Mouse (Mus musculus): ENCODE results near the gene Steap3. TPM values are rescaled to one million over a fixed set of nuclear protein-coding genes. Genes with fewer than 3 reads are reported as not detected.
A peak's percentile ranks its signal among the peaks of the same experiment; 100 is the strongest.

Steap3 gene
- total RNA-seq, 2 experiments from 2014 or later, result 7.9 to 8.9 TPM

DNA sequence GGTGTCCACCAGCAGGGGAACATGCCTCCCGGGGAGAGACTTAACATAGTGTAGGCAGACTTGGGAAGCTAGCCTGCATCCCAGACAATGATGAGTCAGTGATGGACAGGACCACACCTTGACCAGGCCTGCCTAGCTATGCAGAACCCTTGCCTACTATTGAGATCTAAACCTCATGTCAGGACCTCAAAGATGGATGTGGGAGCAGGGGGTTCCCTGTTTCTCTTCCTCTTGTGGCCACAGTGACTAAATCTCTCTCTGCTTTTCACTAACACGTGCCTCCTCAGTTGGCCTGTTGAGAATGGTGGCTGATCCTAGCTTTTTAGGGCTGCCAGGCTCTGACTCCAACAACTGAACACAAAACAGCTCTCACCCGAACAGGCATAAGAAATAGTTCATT is 70.0 kb downstream of the Steap3 start:
- DNase-seq (ENCODE audit: low spot score in 2 of 2), result no peak

DNA sequence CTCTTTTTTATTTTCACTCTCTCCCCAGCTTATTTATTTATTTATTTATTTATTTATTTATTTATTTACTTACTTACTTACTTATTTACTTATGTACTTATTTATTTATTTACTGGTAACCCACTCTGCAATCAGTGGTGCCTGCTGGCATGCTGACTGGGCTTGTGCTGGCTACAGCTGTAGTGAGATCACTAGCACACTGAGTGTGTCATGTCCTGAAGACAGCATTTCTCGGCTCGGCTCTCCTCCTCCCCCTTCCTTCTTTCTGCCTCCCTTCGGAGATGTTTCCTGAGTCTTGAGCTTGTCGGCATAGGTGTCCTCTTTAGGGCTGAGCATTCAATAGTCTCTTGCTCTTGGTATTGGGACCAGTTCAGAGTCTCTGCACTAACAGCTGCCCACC is 73.6 kb downstream of the Steap3 start:
- no peak for DNase-seq (ENCODE audit: low spot score in 2 of 2)

DNA sequence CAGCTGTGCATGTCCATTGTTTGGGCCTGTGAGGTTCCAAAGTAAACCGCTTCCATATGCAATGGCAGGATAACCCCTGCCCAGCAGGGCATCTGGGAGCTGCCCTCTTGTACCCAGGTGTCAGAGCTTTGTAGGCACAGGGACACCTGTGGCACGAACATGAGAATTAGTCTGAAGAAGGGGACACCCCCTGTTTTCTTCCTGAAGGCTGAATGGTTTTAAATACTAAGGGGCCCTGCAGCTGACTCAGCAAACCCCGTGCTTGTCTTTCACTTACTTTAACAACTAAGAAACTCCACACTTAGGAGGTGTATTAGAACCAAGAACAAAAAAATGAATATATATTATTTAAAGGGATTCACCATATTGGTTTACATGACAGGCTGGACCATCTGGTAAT is 74.4 kb downstream of the Steap3 start:
- no peak for DNase-seq (ENCODE audit: low spot score in 2 of 2)

DNA sequence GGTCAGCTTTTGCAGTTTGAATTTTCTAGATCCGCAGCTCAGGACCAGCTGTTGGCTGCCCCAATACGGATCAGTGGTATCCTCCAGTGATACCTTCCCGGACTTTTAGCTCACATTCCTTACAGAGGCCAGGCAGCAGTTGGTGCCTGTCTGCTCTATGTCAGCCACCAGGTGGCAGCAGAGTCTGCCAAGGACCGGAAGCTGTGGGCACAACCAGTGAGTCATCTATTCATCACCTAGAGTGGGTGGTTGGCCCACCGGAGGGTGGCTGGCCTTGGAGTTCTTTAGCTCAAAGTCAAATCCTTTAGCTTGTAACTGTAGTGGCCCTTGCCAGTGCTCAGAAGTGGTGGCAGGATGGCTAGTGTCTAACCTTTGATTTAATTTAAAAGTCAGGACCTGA is 75.3 kb downstream of the Steap3 start:
- peak; percentile 86 to 87 for DNase-seq (ENCODE audit: low spot score in 2 of 2)

DNA sequence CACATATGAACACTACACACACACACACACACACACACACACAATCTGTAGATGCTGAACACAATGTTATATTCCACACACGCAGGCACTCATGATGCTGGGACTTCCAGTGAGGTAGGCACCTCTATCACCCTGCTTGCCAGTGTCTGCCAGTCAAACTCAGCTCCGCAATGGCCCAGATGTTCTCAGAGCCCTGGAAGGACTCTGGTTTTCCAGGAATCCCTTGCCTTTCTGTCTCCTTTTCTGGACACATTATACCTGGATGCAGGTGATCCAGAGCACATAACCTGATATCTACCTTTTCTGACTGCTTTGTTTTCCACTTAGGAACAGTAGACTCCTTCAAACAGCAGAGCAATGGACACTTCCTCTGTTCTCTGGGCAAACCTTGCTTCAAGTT is 75.8 kb downstream of the Steap3 start:
- no peak for DNase-seq (ENCODE audit: low spot score in 2 of 2)

DNA sequence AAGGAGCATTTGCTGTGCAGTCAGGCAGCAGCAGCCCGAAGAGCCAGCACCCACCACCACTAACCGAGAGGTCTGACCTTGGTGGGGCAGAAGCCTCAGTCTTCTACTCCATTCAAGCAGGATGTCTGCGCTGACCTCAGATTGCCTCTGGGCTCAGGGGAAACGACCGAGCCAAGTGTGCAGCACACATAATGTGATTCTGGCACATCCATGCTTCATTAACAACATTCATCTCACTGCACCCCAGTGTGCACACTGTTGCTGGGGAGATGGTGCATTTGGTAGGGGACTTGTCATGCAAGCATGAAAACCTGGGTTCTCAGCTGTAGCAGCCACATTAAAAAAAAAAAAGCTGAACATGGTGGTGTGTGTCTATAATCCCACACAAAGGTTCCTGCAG is 76.6 kb downstream of the Steap3 start:
- no peak for DNase-seq (ENCODE audit: low spot score in 2 of 2)

DNA sequence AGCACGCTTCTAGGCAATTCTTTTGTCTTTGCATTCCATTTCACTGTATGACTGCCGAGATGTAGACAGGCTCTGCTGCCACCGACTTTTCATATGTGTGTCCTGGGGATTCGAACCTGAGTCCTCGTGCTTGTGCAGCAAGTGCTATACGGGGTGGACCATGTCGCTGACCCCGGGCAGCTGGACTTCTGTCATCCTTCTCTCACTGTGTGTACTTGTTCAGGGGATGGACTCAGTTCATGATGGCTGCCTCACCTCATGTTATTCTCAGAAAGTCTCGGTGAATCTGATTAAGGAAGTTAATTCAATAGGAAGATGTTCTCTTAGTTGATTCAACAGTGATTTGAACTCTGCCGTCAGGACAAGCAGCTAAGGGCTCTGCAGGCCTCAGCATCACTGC is 78.9 kb downstream of the Steap3 start:
- DNase-seq (ENCODE audit: low spot score in 2 of 2), result no peak

DNA sequence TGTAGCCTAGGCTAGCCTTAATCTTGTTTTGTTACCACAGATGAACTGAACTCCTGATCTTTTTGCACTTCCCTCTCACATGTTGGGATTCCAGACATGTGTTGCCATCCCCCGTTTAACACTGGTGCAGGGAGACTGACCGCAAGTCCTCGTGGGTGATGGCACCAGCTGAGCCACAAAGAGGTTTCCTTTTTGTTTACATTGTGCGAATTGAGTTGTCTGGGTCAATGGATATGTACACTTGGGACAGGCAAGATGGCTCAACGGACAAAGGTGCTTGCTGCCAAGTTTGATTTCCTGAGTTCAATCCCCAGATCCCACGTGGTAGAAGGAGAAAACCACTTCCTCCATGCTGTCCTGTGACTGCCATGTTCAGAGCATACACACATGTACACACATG is 80.2 kb downstream of the Steap3 start:
- no peak for DNase-seq (ENCODE audit: low spot score in 2 of 2)

DNA sequence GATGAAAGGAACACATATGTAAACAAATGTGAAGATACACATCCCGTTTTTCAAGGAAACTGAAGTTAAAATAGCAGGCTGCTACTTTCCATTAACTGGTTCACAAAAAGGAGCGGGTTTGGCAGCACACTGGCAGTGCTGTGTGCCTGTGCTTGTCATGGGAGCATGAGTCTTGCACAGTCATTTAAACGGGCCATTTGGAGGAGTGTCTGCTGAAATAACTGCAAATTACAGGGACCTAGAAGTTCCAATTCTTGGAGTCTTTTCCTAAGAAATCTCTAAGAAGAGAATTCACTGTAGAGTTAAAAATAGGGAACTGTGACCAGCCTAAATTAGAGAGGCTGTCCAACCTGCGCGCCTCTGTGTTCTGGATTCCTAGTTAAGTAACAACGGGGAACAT is 81.6 kb downstream of the Steap3 start:
- no peak for DNase-seq (ENCODE audit: low spot score in 2 of 2)

DNA sequence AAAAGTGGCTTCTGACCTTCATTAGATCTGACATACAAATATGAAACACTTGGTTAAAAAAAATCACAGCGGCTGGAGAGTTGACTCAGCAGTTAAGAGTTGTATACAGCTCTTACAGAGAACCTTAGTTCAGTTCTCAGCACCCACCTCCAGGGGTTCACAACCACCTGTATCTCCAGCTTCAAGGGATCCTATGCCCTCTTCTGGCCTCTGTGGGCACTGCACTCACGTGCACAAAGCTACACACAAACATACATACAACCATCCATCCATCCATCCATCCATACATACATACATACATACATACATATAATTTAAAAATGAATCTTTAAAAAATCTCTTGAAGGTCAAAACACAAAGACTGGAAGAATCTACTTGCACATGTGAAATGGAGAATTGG is 82.2 kb downstream of the Steap3 start:
- no peak for DNase-seq (ENCODE audit: low spot score in 2 of 2)

DNA sequence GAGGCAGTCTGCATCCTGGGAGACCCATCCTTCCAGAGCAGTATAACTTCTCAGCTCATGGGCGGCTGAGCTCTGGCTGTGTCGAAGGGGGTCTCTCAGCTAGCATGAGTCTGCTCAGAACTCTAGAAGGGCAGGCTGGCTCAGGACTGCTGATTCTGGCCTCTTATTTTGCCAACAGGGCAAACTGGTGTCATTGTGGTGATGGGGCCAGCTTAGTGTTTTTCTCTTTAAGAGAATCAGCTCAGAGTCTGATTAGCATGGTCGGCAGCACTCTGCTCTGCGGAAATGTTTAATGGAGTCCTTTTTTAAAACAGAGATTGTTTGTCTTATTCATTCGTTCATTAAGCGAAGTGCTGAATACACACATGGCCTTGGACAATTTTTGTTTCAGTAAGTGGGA is 83.3 kb downstream of the Steap3 start:
- peak in 1 of 2 experiments; percentile 25 for DNase-seq (ENCODE audit: low spot score in 2 of 2)

DNA sequence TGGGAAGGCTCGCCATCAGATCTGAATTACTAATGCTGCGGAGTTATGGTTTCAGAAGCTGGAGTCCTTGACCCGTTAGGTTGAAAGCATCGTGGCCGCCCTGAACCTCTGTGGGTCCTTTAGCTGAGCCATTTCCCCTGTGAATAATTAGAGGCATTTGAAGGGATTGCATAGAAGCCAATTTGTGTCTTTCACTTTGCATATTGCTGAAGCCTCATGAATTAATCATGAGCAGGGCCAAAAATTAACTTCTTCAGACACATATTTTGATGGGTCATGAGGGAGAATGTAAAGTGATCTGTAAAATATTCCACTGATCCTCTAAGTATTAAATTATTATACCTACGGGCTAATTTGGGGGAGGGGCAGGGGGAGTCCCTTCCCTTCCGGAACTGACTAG is 85.4 kb downstream of the Steap3 start:
- no peak for DNase-seq (ENCODE audit: low spot score in 2 of 2)

DNA sequence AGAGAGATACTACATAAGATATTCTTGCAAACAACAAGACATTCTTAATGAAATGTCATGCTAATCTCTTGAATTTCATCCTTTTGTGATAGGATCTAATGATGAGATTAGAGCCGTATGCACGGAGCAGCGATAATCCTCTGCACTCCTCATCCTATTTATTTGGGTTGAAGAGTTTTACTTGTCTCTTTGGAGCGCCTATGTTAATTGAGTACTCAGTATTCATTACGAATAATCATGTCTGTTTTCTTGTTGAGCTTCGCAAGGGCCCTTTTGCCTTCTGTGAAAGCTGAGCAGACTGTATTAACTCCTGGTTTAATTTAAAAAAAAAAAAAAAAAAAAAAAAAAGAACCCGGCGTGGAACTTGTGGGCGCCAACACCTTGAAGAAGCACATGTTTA is 85.8 kb downstream of the Steap3 start:
- DNase-seq (ENCODE audit: low spot score in 2 of 2), result no peak

DNA sequence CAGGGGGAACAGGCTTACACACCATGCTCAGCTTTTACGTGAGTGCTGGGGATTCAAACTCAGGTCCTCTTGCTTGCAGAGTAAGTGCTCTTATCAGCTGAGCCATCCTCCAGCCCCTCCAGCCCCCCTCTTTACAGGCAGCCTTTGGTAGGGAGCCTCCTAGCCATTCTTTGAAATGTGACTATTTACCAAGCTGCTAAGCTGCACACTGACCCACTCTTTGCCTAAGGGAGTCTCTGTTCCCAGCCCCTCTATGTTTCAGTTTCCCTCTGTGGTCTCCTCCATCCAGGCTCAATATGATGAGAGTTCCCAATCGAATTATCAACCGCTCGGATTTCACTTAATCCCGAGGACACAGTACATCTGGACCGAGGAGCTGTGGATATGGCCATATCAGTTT is 86.3 kb downstream of the Steap3 start:
- DNase-seq (ENCODE audit: low spot score in 2 of 2), result no peak

DNA sequence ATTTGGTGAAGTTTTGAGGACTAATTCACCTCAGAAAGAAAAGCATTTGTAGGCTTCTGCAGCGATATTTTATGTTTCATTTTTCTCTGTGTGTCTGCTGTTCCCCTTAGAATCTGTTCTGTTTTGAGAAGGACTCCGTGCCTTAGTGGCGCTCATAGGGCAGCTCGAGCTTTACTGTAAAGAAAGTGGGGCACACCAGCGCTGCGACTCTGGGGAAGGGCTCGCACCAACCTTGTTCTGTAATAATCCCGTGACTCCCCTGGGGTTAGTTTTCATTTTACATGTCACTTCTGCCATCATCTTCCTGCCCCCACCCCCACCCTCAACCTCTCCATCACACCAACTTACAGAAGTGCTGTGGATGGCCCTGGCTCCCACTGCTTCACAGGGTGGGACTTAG is 95.4 kb downstream of the Steap3 start:
- DNase-seq (ENCODE audit: low spot score in 2 of 2), result no peak

DNA sequence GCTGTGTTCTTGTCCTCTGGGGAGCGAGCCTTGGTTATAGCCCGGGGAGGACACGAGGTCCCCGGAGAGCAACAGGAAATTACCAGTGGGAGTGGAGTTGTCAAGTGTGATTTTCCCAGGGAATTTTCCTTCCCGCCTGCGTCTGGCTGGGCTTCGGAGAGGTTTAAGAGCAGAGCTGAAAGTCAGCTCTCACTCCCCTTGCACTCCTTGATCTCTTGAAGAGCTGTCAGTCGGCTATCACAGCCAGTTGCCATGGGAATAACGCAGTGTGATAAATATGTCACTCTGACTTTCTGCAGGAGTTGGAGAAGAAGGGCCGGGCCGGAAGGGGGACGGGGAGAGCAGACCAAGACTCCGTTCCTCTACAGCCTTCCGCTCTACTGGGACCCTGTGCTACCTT is 96.2 kb downstream of the Steap3 start:
- no peak for DNase-seq (ENCODE audit: low spot score in 2 of 2)

DNA sequence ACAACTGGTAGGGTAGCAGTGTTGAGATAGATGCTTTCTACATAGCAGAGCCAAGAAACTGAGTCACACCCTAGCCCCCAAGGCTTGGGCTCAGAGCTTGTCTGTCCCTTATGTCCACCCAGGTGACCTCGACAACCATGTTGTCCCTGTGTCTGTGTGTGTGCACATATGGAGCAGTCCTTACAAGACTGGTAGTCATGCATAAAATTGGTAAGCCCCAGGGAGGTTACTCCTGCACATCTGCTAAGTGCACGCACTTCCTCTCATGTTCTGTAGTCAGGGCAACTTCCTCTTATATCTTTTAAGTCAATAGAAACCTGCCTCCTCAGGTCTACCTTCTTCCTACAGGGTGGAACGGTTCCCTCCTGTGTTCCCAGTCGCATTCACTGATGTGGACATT is 97.5 kb downstream of the Steap3 start:
- no peak for DNase-seq (ENCODE audit: low spot score in 2 of 2)

DNA sequence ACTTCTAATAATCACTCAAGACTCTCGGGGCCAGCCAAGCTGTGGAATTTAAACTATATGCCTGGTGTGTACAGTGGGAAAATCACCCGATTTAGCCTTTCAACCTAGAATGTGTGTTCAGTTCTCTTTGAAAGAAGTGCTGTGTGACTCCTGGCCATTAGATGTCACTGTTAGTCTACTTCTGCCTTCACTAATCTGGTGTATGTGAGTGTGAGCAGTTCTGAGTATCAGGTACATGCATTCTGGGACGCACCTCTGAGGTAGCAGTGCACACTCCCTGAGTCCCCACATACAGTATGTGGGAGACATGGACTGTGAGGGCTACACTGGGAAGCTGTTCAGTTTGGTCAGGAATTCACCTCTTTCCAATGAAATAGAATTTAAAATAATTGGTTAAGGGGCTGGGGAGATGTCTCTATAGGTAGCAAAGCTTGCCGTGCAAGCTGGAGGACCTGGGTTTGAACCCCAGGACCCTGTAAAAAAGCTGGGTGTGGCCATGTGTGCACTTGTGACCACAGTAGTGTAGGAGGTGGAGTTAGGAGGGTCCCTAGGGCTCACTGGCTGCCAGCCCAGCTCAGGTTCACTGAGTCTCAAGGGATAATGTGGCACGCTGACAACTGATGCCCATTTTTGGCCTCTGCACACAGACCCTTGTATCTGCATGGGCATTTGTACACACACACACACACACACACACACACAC is 100.5 kb downstream of the Steap3 start:
- peak; percentile 50 to 59 for DNase-seq (ENCODE audit: low spot score in 2 of 2)

DNA sequence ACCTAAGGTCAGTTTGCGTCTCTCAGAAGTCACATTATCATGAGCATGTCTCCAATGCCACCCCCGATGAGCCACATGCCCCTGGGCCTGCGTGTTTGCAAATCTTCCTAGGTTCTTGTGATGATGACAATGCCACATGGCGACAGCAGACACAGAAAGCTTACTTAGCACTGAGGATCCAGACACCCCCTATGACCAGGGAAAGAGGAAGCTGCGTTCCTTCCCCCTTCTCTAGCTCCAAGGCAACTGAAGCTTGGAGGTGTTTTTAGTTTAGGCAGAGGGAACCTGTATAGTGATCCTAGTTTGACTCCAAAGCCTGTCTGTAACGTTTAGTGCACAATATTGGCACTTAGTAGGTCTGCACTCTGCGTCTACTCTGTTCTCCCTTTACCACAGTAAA is 102.2 kb downstream of the Steap3 start:
- DNase-seq (ENCODE audit: low spot score in 2 of 2), result no peak

DNA sequence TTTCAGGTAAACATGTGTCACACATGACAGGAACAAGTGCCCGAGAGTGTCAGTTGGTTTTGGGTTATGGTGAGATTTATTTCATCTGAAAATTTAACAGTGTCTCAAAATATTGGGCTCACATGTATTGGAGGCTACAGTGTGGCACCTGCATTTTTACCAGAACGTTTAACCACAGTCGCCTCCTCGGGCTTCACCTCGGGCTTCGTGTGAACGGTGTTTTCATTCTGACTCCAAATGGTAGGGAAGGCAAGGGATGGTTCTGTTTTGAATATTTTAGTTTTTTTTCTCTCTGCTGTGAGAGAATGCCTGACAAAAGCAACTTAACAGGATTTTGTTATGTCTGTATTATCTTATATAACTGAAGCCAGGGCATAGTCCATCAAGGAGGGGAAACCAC is 103.8 kb downstream of the Steap3 start:
- DNase-seq (ENCODE audit: low spot score in 2 of 2), result no peak

DNA sequence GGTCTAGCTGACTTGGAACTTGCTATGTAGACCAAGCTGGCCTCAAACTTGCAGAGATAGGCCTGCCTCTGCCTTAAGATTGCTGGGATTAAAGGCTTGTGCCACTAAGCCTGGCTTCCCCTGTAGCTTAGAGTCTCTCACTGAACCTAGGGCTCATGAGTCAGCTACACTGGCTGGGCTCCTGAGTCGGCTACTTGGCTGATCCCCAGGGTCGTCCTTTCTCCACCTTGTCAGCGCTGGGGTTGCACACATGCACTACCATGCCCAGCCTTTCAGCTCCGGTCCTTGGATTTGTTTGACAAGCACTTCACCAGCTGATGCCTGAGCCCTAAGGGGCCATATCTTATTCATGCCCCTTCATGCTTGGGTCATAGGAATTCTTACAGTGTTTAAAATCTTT is 104.5 kb downstream of the Steap3 start:
- DNase-seq (ENCODE audit: low spot score in 2 of 2), result no peak

DNA sequence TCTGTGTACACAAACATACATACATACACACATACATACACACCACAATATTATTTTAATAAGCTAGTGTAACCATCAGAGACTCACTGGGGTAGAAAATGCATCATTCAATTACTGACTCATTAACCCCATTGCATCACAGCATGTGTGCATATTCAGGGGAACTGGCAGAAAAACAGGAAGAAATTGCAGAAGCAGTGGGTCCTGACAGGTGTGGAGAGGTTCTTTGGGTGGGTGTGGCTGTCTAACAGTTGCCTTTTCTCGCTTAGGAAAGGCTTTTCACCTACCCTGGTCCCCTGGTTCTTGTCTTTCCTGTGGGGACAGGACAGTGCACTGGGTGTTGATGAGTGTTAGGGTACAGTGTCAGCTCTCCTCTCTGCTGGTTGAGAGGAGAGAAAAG is 109.9 kb downstream of the Steap3 start:
- DNase-seq (ENCODE audit: low spot score in 2 of 2), result no peak

DNA sequence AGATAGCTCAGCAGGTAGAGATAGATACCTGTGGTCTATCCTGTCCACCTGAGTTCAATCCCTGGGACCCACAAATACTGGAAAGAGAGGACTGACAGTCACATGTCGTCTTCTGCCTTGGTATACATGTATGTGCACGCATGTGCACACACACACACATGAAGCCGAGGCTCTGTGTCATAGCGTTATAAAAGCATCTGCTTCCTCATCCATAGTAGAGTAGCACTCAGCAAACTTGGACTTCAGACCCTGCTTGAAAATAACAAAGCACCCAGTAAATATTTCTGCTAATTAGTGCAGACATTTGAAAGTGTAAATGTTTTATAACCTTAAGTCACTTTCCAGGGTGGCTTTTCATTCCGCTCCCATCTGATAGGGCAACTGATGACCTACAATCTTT is 111.0 kb downstream of the Steap3 start:
- no peak for DNase-seq (ENCODE audit: low spot score in 2 of 2)
